Mouse (Mus musculus) megakaryocyte, embryonic 14.5 days (primary cell): Measurements from ENCODE around the gene Rassf3. TPM values are rescaled to one million over a fixed set of nuclear protein-coding genes. Genes with fewer than 3 reads are reported as not detected.

Source experiments
- H3K27me3 ChIP-seq: replicated peaks from 2 replicates; pipeline ENCODE3; 2012; ENCODE audit warnings: inconsistent platforms
- H3K36me3 ChIP-seq: replicated peaks from 2 replicates; pipeline ENCODE3; 2012; ENCODE audit warnings: low read length, inconsistent platforms, mixed read lengths
- H3K4me1 ChIP-seq: 2 replicates; pipeline ENCODE4 v1.6.1; 2012; ENCODE audit warnings: inconsistent platforms
- H3K4me3 ChIP-seq: replicated peaks from 2 replicates; pipeline ENCODE3; 2012; ENCODE audit warnings: moderate library complexity, mild to moderate bottlenecking, inconsistent platforms
- H3K9me3 ChIP-seq: 2 replicates; pipeline ENCODE4 v1.6.1; 2012; ENCODE audit warnings: inconsistent platforms
- FLI1 ChIP-seq: IDR thresholded peaks from 2 replicates; pipeline ENCODE4 v1.6.1; 2012; ENCODE audit warnings: low read length, inconsistent platforms, mixed read lengths
- GATA1 ChIP-seq: IDR thresholded peaks from 3 replicates; pipeline ENCODE4 v1.6.1; 2012; ENCODE audit warnings: mixed read lengths, low read length, inconsistent platforms, borderline replicate concordance
- polyA plus RNA-seq: library from polyadenylated mRNA; stranded (reverse); fragments of >175 nt; gene quantifications from 2 replicates; pipeline ENCODE4 v1.2.3, GENCODE M21; 2012; ENCODE audit warnings: low replicate concordance; ENCODE audit not compliant: insufficient read depth

Rassf3 gene
- 1.9 TPM in 1 of 2 replicates, not detected in the other for polyA plus RNA-seq

- TF ChIP-seq FLI1, result no peak
- TF ChIP-seq GATA1, result no peak
- peak within 1 kb of the TSS; percentile 94 for H3K4me3 ChIP-seq
- peaks cover 46% of the 10 kb centered on the region for H3K4me1 ChIP-seq
These were observed at the start of gene Rassf3 for GRCm38 (mm10) chr10:121476190-121476967. TSS of gene Rassf3 (minus strand) at chr10:121476347.

GRCm38 (mm10) chr10:121520923-121521585, 44.9 kb upstream of the Rassf3 start:
- Histone ChIP-seq H3K4me1 (peaks cover 6% of the 10 kb centered on the region), H3K9me3 (no peaks in the 10 kb centered on the region), H3K4me3 (no peak overlapping the region), H3K27me3 (peaks cover 3% of the 10 kb centered on the region), H3K36me3 (no peaks in the 10 kb centered on the region)
- TF ChIP-seq FLI1 (no peak), GATA1 (no peak)

More at GRCm38 (mm10) chr10:121476190-121476967, at the start of gene Rassf3:
- no peaks in the 10 kb centered on the region for H3K36me3 ChIP-seq
- no peaks in the 10 kb centered on the region for H3K9me3 ChIP-seq
- H3K27me3 ChIP-seq, result peaks cover 31% of the 10 kb centered on the region

- Histone ChIP-seq H3K9me3 (no peaks in the 10 kb centered on the region), H3K4me3 (no peak overlapping the region), H3K36me3 (no peaks in the 10 kb centered on the region), H3K4me1 (peaks cover 9% of the 10 kb centered on the region), H3K27me3 (no peaks in the 10 kb centered on the region)
- no peak for TF ChIP-seq FLI1
- no peak for TF ChIP-seq GATA1
These were observed 43.6 kb upstream of the Rassf3 start for GRCm38 (mm10) chr10:121519710-121520109.

- TF ChIP-seq FLI1 (no peak), GATA1 (no peak)
- H3K4me1 ChIP-seq, result peaks cover 9% of the 10 kb centered on the region
- H3K9me3 ChIP-seq, result no peaks in the 10 kb centered on the region
- H3K4me3 ChIP-seq, result peak overlapping the region; percentile 33
- H3K27me3 ChIP-seq, result peaks cover 3% of the 10 kb centered on the region
- no peaks in the 10 kb centered on the region for H3K36me3 ChIP-seq
These were observed 40.0 kb upstream of the Rassf3 start for GRCm38 (mm10) chr10:121516008-121516600.

GRCm38 (mm10) chr10:121509751-121510643, 33.9 kb upstream of the Rassf3 start:
- Histone ChIP-seq H3K9me3 (no peaks in the 10 kb centered on the region), H3K36me3 (no peaks in the 10 kb centered on the region), H3K4me1 (peaks cover 36% of the 10 kb centered on the region), H3K27me3 (peaks cover 5% of the 10 kb centered on the region), H3K4me3 (no peak overlapping the region)
- TF ChIP-seq GATA1 (no peak), FLI1 (no peak)

- peaks cover 39% of the 10 kb centered on the region for H3K4me1 ChIP-seq
- no peak for TF ChIP-seq GATA1
- no peak for TF ChIP-seq FLI1
These were observed 31.8 kb upstream of the Rassf3 start for GRCm38 (mm10) chr10:121507755-121508544.

GRCm38 (mm10) chr10:121506731-121507583, 30.8 kb upstream of the Rassf3 start:
- no peaks in the 10 kb centered on the region for H3K9me3 ChIP-seq
- H3K4me1 ChIP-seq, result peaks cover 39% of the 10 kb centered on the region
- TF ChIP-seq GATA1 (no peak), FLI1 (no peak)

More at GRCm38 (mm10) chr10:121507755-121508544, 31.8 kb upstream of the Rassf3 start:
- Histone ChIP-seq H3K4me3 (no peak overlapping the region), H3K27me3 (peaks cover 2% of the 10 kb centered on the region), H3K36me3 (no peaks in the 10 kb centered on the region), H3K9me3 (no peaks in the 10 kb centered on the region)

GRCm38 (mm10) chr10:121505929-121506328, 29.8 kb upstream of the Rassf3 start:
- Histone ChIP-seq H3K9me3 (no peaks in the 10 kb centered on the region), H3K4me1 (peaks cover 46% of the 10 kb centered on the region), H3K4me3 (no peak overlapping the region), H3K36me3 (no peaks in the 10 kb centered on the region), H3K27me3 (peaks cover 2% of the 10 kb centered on the region)
- TF ChIP-seq GATA1 (no peak), FLI1 (no peak)

More at GRCm38 (mm10) chr10:121506731-121507583, 30.8 kb upstream of the Rassf3 start:
- Histone ChIP-seq H3K36me3 (no peaks in the 10 kb centered on the region), H3K27me3 (peaks cover 2% of the 10 kb centered on the region), H3K4me3 (no peak overlapping the region)
